Mouse (Mus musculus) intestine, embryonic 14.5 days (tissue): ENCODE data around the gene Ly6c2. TPM values are rescaled to one million over a fixed set of nuclear protein-coding genes. Genes with fewer than 3 reads are reported as not detected.
"Not testable (repeated sequence)": the region's sequence is repeated elsewhere in the genome, so short reads cannot be mapped to it uniquely, and the experiment has no call there.

Experiments used
- ATAC-seq: fragments of 200-750 bp; cut with Nextera tagmentation; replicated peaks from 2 replicates; pipeline ENCODE4 v1.8.0; 2017; ENCODE audit warnings: low read depth, moderate number of reproducible peaks, moderate TSS enrichment, moderate library complexity; ENCODE audit not compliant: low FRiP score, low TSS enrichment
- DNase-seq: peaks from one replicate; pipeline ENCODE4 v3.0.0-alpha.2; 2018; ENCODE audit warnings: low spot score
- H3K27ac ChIP-seq: fragments of 300-500 bp; sonication (generic); 2 replicates; pipeline ENCODE4 v1.5.1; 2014; ENCODE audit warnings: low read depth, mild to moderate bottlenecking, control low read depth
- H3K27me3 ChIP-seq: fragments of 300-500 bp; sonication (generic); replicated peaks from 2 replicates; pipeline ENCODE4 v1.6.1; 2014; ENCODE audit warnings: low read length, control low read depth; ENCODE audit not compliant: control insufficient read depth, insufficient read depth
- H3K36me3 ChIP-seq: fragments of 300-500 bp; sonication (generic); 2 replicates; pipeline ENCODE4 v1.6.1; 2014; ENCODE audit warnings: low read length, control low read depth; ENCODE audit not compliant: control insufficient read depth, insufficient read depth
- H3K4me1 ChIP-seq: fragments of 300-500 bp; sonication (generic); replicated peaks from 2 replicates; pipeline ENCODE4 v1.6.1; 2014; ENCODE audit warnings: low read length, control low read depth, mixed read lengths; ENCODE audit not compliant: control insufficient read depth, insufficient read depth
- H3K4me2 ChIP-seq: fragments of 300-500 bp; sonication (generic); 2 replicates; pipeline ENCODE4 v1.6.1; 2014; ENCODE audit warnings: low read length
- H3K4me3 ChIP-seq: fragments of 300-500 bp; sonication (generic); 2 replicates; pipeline ENCODE4 v1.5.1; 2014; ENCODE audit warnings: low read depth, low read length, control low read depth, mixed read lengths
- H3K9ac ChIP-seq: fragments of 300-500 bp; sonication (generic); 2 replicates; pipeline ENCODE4 v1.6.1; 2014; ENCODE audit warnings: mild to moderate bottlenecking, low read length
- H3K9me3 ChIP-seq: fragments of 300-500 bp; sonication (generic); 2 replicates; pipeline ENCODE4 v1.6.1; 2016; ENCODE audit warnings: low read length, control low read depth; ENCODE audit not compliant: control insufficient read depth
- WGBS: fragments of 180-500 bp; shearing (Covaris S2); extraction: QIAGEN DNeasy Blood & Tissue Kit; methylation state at CpG from one replicate; pipeline ENCODE4 v1.1.7; 2014; 5-methylcytosine and 5-hydroxymethylcytosine counted together
- polyA plus RNA-seq: library from polyadenylated mRNA; unstranded; fragments of >200 nt; fragmentation: Nextera tagmentation; extraction: Ambion mirVana; gene quantifications from 2 replicates; pipeline ENCODE4 v1.2.1, GENCODE M21; 2014

The Ly6c2 gene
- polyA plus RNA-seq: 0.77 and 1.2 TPM in 2 replicates

DNA sequence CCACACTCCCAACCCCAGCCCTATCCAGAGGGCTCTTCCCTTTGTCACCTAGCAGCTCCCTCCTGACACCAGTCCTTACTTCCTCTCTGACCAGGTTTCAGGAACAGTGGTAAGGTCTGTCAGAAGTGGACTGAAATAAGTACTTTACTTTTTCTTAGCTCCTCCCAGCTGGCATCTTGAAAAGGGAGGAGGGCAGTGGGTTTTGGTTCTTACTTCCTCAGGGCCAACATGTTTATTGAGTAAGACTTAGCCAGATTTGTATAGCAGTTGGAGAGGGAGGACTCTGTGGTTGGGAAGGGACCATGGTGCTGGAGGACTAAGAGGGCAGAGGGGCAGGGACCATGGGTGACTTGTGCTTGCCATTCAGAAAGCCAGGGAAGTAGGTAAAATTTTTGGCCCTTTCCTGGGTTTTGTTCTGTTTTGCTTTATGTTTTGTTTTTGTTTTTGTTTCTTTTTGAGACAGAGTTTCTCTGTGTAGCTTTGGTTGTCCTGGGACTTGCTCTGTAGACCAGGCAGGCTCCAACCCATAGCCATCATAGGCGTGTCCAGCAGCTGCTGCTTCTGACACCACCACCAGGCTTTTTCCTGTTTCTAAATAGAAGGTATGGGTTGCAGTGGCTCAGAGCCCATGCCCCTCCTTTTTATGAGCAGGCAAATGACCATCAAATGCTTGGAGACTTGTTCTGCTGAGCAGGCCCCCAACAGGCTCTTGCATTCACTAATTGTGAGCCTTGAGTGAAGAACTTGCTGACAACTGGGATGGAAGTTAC lies at the start of gene Ly6c2:
Ly6c2 (minus strand) TSS at position 110 of the 770 bp plus-strand sequence.
- DNase-seq, H3K4me2 ChIP-seq, H3K27me3 ChIP-seq, H3K4me3 ChIP-seq, H3K4me1 ChIP-seq, H3K9ac ChIP-seq, ATAC-seq, H3K36me3 ChIP-seq, H3K9me3 ChIP-seq, H3K27ac ChIP-seq: not testable (repeated sequence)
- whole genome bisulfite sequencing: 80% methylated on average over 1 of the region's 1 CpGs

DNA sequence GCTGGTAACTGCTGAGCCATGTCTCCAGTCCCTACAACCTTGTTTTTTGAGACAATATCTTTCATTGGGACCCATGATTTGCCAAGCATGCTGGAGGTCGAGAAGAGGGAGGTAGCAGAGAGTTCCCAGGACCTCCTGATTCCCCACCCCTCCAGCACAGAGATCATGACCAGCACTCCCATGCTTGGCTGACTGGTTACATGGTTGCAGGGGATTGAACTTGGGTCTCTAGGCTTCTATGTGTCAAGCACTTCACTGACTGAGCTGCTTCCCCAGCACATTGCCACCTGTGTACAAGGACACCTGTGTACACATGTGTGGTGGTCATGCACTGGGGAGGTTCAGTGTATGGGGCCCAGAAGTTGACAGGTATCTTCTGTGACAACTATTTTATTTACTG lies 45.9 kb upstream of the Ly6c2 start:
- DNase-seq (no peak), ATAC-seq (no peak)
- Histone ChIP-seq H3K4me1 (no peaks in the 10 kb centered on the region), H3K27ac (no peak overlapping the region), H3K36me3 (no peaks in the 10 kb centered on the region), H3K4me3 (no peak overlapping the region), H3K4me2 (no peak overlapping the region), H3K9ac (no peak overlapping the region), H3K27me3 (no peaks in the 10 kb centered on the region), H3K9me3 (0 out of 2 replicates have a peak, but pooled peaks cover 2% of the 10 kb centered on the region)
- WGBS: 43% methylated on average over 1 of the region's 1 CpGs

DNA sequence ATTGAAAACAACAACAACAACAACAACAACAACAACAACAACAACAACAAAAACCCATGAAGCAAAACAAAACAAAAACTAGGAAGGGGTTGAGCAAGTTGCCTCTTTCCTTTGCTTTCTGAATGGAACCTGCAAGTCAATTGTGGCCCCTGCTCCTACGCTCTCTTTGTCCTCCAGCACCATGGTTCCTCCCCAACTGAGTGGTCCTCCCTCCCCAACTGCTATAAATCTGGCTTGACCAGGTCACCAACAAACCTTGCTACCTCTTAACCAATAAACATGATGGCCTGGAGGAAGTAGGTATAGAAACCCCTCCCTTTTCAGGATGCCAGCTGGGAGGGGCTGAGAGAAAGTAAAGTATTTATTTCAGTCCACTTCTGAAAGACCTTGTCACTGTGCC lies 43.2 kb upstream of the Ly6c2 start, which contains the start of gene Ly6g:
Ly6g (plus strand) TSS at position 301 of the 400 bp plus-strand sequence.
- Histone ChIP-seq H3K4me3 (no peak within 1 kb of the TSS), H3K27ac (no peak within 1 kb of the TSS), H3K9me3 (no peaks in the 10 kb centered on the region), H3K36me3 (no peaks in the 10 kb centered on the region), H3K4me2 (no peak within 1 kb of the TSS), H3K27me3 (no peaks in the 10 kb centered on the region), H3K4me1 (no peaks in the 10 kb centered on the region), H3K9ac (no peak within 1 kb of the TSS)
- no peak for ATAC-seq
- no peak for DNase-seq
- 83% methylated on average over 1 of the region's 1 CpGs for WGBS

DNA sequence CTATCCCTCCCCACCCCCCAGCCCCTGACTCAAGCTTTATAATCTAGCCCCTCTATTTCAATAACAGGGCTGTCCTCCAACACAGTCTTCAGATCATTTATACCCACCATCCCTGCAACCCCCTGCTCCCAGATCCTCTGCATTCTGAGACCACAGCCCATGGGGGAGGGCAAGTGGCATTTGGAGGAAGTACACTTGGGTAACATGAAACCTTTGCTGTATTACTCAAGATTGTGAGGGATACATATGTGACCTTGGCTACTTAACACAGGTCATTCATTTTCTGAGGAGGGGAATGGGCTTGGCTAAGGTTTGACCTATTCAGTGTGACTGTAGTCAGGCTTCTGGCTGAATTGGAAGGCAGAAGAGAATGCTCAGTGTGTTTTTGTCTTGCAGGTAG lies 41.3 kb upstream of the Ly6c2 start:
- DNase-seq (no peak), ATAC-seq (no peak)
- no peak overlapping the region for H3K4me3 ChIP-seq
- H3K36me3 ChIP-seq: no peaks in the 10 kb centered on the region
- no peaks in the 10 kb centered on the region for H3K27me3 ChIP-seq
- no peaks in the 10 kb centered on the region for H3K9me3 ChIP-seq
- no peak overlapping the region for H3K9ac ChIP-seq
- H3K4me2 ChIP-seq: no peak overlapping the region
- no peaks in the 10 kb centered on the region for H3K4me1 ChIP-seq
- H3K27ac ChIP-seq: no peak overlapping the region

DNA sequence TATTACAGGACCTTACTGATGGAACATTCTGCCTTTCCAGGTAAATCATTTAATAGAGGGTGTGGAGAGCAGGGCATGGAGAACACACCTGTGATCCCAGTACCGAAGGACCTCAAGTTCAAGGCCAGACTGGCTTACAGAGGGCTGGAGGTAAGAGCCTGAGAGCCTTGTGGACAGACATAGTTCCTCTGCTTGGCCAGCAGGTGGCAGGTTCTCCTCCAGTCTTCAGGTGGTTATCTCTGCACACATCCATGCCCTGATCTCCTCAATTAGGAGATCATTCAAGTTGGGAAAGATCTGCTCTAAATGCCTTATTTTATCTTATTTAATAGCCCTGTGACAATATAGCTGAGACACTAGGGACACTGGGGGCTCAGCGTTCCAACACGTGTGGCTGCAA lies 32.0 kb upstream of the Ly6c2 start:
- WGBS: 67% methylated on average over 3 of the region's 3 CpGs
- Histone ChIP-seq H3K4me2 (no peak overlapping the region), H3K27me3 (no peaks in the 10 kb centered on the region), H3K36me3 (no peaks in the 10 kb centered on the region), H3K9me3 (no peaks in the 10 kb centered on the region), H3K4me3 (no peak overlapping the region), H3K4me1 (no peaks in the 10 kb centered on the region), H3K9ac (no peak overlapping the region), H3K27ac (no peak overlapping the region)
- DNase-seq (no peak), ATAC-seq (no peak)

DNA sequence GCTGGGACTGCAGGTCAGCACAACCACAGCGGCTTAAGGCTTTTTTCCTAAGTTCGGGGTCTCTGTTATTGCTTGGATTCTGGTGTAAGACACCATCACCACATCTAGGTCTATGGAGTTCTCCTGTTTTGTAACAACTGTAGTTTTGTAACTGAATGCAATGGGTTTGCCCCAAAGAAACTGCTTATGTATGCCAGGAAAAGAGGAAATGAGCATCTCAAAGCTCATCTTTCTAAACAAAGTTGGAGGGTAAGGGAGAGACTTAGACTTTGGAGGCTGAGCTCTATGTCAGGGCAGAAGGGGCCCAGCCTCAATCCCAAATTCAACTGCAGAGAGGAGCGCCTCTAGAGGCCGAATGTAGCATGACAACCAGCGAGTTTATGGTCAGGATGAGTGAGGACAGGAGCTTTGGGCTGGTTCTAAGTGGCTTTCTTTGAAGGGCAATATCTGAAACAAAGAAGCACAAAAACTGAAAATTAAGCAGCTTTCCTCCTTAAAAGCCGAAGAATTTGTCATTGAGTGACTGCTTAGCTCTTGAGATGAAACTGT lies 30.1 kb upstream of the Ly6c2 start:
- H3K9ac ChIP-seq, H3K36me3 ChIP-seq, H3K27ac ChIP-seq, H3K9me3 ChIP-seq, H3K27me3 ChIP-seq, H3K4me2 ChIP-seq, H3K4me1 ChIP-seq, H3K4me3 ChIP-seq, ATAC-seq: not testable (repeated sequence)
- DNase-seq: peak; percentile 60
- WGBS: 50% methylated on average over 6 of the region's 6 CpGs

DNA sequence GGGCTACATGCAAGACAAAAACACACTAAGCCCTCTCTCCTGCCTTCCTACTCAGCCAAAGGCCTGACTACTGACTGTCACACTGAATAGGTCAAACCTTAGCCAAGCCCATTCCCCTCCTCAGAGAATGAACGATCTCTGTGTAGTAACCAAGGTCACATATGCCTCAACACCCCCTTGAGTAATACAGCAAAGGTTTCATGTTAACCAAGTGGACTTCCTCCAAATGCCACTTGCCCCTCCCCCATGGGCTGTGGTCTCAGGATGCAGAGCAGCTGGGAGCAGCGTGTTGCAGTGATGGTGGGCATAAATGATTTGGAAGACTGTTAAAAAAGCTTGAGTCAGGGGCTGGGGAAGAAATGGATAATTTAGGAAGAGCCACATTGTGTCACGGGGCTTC lies 26.0 kb upstream of the Ly6c2 start:
- H3K9me3 ChIP-seq, H3K27me3 ChIP-seq, ATAC-seq, H3K4me1 ChIP-seq, H3K9ac ChIP-seq, H3K27ac ChIP-seq, DNase-seq, H3K4me2 ChIP-seq, H3K4me3 ChIP-seq, H3K36me3 ChIP-seq: not testable (repeated sequence)
- WGBS: 75% methylated on average over 3 of the region's 3 CpGs

DNA sequence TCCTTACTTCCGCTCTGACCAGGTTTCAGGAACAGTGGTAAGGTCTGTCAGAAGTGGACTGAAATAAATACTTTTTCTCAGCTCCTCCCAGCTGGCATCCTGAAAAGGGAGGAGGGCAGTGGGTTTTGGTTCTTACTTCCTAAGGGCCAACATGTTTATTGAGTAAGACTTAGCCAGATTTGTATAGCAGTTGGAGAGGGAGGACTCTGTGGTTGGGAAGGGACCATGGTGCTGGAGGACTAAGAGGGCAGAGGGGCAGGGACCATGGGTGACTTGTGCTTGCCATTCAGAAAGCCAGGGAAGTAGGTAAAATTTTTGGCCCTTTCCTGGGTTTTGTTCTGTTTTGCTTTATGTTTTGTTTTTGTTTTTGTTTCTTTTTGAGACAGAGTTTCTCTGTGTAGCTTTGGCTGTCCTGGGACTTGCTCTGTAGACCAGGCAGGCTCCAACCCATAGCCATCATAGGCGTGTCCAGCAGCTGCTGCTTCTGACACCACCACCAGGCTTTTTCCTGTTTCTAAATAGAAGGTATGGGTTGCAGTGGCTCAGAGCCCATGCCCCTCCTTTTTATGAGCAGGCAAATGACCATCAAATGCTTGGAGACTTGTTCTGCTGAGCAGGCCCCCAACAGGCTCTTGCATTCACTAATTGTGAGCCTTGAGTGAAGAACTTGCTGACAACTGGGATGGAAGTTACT lies 23.5 kb upstream of the Ly6c2 start:
- ATAC-seq, H3K27me3 ChIP-seq: not testable (repeated sequence)
- 79% methylated on average over 1 of the region's 2 CpGs for WGBS

More for the DNA sequence above, 23.5 kb upstream of the Ly6c2 start:
- not testable (repeated sequence) for H3K36me3 ChIP-seq, H3K4me3 ChIP-seq, H3K9me3 ChIP-seq, H3K27ac ChIP-seq, H3K4me1 ChIP-seq, H3K4me2 ChIP-seq, DNase-seq, H3K9ac ChIP-seq
